Mouse (Mus musculus): ENCODE results near the gene Krt42.
"Not testable (repeated sequence)": the region's sequence is repeated elsewhere in the genome, so short reads cannot be mapped to it uniquely, and the experiment has no call there.

The Krt42 gene

GRCm38 (mm10) chr11:100277726-100278480 is 8.2 kb upstream of the Krt42 start:
- DNase-seq: no peak

- DNase-seq: no peak
These were observed 5.8 kb upstream of the Krt42 start for GRCm38 (mm10) chr11:100275466-100275865.

- no peak for DNase-seq
These were observed 5.0 kb upstream of the Krt42 start for GRCm38 (mm10) chr11:100274719-100275118.

GRCm38 (mm10) chr11:100271878-100272277 is 2.2 kb upstream of the Krt42 start:
- DNase-seq: no peak

GRCm38 (mm10) chr11:100262058-100262980 is 7.4 kb downstream of the Krt42 start:
- DNase-seq: no peak

- no peak for DNase-seq
These were observed 8.5 kb downstream of the Krt42 start for GRCm38 (mm10) chr11:100261235-100261605.

- no peak for DNase-seq
These were observed 9.0 kb downstream of the Krt42 start, which contains the start of gene Krt17 for GRCm38 (mm10) chr11:100260514-100261234. Gene Krt17, minus strand, starts transcription at chr11:100261029.

GRCm38 (mm10) chr11:100259079-100259478 is 10.6 kb downstream of the Krt42 start:
- no peak for DNase-seq

GRCm38 (mm10) chr11:100257967-100258366 is 11.7 kb downstream of the Krt42 start:
- DNase-seq: no peak

GRCm38 (mm10) chr11:100255514-100255913 is 14.2 kb downstream of the Krt42 start:
- no peak for DNase-seq

- DNase-seq: no peak
These were observed 15.1 kb downstream of the Krt42 start for GRCm38 (mm10) chr11:100254360-100255090.

GRCm38 (mm10) chr11:100248852-100249465 is 20.7 kb downstream of the Krt42 start, which contains the start of gene Krt16:
Gene Krt16, minus strand, starts transcription at chr11:100248902.
- DNase-seq: no peak

- DNase-seq: not testable (repeated sequence)
These were observed 23.2 kb downstream of the Krt42 start for GRCm38 (mm10) chr11:100246471-100246870.

GRCm38 (mm10) chr11:100240272-100240671 is 29.4 kb downstream of the Krt42 start:
- not testable (repeated sequence) for DNase-seq

- DNase-seq: no peak
These were observed 47.9 kb downstream of the Krt42 start for GRCm38 (mm10) chr11:100221741-100222140.

GRCm38 (mm10) chr11:100219304-100219703 is 50.4 kb downstream of the Krt42 start:
- no peak for DNase-seq
